Mouse (Mus musculus) lung, postnatal 10 days (tissue): Measurements from ENCODE around the gene Cobll1.
"Not testable (repeated sequence)": the region's sequence is repeated elsewhere in the genome, so short reads cannot be mapped to it uniquely, and the experiment has no call there.

Experiments
- DNase-seq: peaks from one replicate; pipeline ENCODE4 v3.0.0; 2021

Cobll1 gene

DNA sequence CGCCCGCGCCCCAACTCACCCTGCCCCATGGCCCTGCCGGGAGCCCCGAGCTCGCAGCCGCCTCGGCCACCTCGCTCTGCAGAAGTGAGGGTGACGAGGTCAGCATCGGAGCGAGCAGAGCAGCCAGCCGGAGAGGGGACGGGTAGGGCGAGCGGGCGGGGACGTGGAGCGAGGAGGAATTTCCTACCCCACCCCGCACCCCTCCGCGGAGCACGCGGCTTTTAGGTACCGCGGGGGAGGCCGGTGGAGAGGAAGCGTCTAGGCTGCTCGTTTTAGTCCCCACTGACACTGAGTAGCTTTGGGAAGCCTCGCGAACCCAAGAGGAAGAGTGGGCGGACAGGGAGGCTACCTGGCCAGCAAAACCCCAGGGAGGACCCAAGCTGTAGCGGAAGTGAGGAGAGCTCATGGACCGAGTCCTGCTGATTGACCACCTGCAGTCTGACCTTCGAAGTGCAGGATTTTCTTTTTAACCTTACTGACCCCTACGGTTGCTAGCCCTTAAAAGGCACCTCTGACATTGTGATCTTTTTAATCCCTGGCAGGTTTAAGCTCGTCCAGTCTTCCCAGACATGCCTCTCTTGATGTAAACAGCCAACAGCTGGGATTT is at the start of gene Cobll1:
Gene Cobll1 (minus strand): TSS at position 440 of the 607 bp plus-strand sequence.
- no peak for DNase-seq

DNA sequence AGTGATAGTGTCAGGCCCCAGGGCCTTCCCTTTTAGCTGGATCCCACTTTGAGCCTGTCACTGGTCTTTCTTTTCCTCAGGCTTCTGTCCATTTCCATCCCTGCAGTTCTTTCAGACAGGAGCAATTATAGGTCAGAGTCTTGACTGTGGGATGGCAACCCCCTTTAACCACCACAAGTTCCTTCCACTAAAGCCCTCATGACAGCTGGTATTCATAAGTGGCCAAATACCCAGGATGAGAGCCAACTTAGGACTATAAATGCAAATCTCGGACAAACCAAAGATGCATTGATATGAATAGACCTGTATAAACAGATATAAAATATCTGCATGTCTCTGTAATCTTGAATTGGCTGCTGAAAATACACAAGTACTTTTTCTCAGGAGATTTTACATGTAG is 49.5 kb upstream of the Cobll1 start:
- DNase-seq, result no peak

DNA sequence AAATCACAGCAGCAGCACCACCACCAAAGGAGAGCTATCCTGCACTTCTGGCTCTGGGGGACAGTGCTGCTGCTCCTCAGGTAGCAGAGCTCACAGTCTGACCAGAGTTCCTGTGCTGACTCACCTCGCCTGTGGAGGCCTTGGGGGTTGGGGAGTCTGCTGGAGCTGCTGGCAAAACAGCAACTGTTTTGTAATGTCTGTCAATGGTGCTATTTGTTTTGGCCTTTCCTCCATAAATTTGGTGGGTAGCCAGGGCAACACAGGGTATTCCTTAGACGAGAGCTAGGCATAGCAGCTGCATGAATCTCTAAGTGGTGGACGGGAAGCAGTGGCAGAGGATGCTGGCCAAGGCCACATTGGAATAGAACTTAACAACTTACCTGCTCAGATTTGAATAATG is 46.2 kb upstream of the Cobll1 start:
- peak; percentile 32 for DNase-seq

DNA sequence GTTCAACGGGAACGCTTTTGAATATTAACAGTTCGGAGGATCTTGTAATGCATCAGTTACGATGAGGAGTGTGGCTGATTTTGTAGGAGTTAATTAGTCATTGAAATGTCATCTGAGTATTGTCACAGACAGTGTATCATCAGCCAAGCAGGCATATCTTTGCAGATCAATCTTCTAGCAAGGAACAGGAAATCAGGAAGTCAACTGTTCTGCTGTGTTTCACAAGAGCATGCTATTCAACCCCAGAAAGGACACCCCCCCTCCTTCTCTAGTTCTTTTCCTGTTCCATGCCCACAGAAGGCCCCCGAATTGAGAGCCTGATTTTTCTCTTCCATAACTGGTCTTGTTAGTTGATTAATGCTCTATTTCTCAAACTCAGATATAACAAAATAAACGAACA is 43.8 kb upstream of the Cobll1 start:
- no peak for DNase-seq

DNA sequence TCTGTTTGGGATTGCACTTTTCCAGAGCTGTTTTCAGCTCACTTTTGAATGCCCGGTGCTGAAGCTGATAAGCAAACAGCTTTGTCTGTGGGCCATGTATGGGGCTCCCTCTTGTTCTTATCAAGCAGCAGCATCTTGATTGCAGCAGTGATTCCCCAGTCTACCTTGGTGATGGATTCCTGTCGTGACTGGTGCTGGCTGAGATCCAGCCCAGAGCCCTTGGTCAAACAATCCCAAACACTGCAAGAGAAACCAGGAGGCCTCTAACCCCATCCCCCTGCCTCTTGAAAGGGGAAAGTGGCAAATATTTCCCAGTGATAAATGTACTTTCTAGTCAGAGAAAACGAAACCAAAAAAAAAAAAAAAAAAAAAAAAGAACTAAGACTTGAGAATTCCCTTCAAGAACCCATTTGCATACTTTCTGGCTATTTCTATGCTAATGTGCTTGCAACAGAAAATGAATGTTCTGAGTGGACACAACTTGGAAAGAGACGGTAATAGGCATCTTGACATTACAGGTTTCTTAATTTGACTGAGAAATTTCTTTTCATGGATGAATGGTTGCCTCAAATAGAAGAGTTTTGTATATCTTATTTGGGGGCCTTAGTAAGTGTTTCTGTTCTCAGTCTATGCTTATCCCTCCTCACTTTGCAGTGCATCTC is 40.0 kb upstream of the Cobll1 start:
- DNase-seq, result peak; percentile 6

GRCm38 (mm10) chr2:65275443-65276061 is 36.3 kb upstream of the Cobll1 start:
- DNase-seq, result no peak

GRCm38 (mm10) chr2:65273910-65274309 is 34.7 kb upstream of the Cobll1 start:
- no peak for DNase-seq

DNA sequence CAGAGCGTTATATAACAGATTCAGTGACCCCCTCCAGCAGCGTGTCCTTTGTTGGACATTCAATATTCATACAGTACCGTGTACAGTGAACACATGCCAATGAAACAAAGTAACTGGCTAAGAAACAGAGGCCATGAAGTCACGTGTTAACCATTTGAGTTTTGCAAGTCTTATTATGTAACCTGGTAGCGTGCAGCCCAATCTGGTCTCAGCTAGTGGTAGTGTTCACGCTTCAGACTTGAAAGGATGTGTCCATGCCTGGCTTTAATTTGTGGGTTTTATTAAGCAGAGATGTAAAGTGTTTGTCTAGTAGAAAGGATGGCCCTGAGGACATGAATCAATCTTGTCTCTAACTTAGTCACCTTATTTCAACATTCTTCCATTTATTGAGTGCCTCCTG is 29.5 kb upstream of the Cobll1 start:
- DNase-seq, result no peak

DNA sequence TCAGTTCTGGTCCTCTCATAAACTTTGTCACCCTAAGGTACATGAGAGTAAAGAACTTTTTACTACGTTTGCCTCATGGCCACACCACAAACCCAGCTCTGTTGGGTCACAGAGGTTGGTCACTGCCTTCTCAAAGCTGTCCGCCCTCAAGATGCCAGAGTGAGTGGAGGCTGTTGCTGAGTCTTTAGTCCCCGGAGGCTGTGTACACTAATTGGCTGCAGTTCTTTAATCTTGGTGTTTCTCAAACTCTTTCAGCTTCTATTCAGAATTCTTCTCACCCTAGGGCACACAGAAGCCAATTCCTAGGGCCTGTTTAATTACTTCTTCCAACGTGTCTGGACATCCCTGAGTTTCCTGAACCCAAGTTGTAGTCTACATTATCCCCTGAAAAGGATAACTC is 28.6 kb upstream of the Cobll1 start:
- no peak for DNase-seq

DNA sequence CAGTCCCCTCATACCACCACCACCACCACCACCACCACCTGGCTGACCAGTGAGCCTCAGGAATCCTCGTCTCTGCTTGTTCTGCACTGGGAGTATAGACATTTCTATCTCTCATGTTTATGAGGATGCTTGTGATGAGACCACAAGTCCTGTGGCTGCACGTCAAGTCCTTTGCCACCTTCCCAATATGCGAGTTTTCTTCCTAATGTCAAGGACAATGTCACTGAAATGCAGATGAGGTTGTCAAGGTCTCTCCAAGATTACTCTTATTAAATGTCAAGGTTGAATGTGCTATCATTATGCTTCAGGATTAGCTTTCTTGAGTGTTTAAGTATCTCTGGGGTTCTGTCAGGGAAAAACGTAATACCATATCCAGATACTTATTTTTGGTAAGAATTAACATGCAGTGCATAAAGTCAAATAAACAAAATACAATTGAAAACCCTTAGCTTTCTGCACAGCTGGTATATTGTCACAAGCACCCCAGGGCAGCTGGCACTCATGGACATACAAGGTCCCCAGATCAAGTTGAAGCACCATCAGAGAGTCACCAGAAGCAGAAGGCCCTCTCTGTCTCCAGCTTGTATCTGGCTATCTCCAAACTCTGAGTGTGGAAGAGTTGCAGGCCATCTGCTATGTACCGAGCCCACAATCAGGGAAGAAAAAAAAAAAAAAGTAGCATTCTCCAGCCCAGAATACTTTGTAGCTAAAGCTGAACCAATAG is 27.5 kb upstream of the Cobll1 start:
- DNase-seq, result peak; percentile 14

GRCm38 (mm10) chr2:65262251-65262650 is 23.0 kb upstream of the Cobll1 start:
- no peak for DNase-seq

GRCm38 (mm10) chr2:65260828-65261227 is 21.6 kb upstream of the Cobll1 start:
- DNase-seq, result not testable (repeated sequence)

DNA sequence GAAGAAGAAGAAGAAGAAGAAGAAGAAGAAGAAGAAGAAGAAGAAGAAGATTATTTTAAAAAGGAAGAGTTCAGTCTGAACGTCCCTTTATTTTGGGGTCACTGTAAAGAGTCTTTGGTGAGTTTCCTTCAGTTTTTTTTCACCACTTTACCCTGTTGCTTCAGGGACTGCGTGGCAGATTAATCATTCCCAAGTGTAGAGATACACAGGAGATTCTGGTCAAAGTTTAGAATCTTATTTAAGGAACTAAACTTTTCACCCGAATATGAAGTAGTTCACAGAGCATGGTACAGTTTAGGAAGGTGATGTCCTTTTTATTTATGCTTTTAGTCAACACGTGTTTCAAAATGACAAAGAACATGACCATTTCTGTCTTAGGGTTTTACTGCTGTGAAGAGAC is 21.2 kb upstream of the Cobll1 start:
- no peak for DNase-seq

- no peak for DNase-seq
These were observed 18.2 kb upstream of the Cobll1 start for GRCm38 (mm10) chr2:65257446-65257845.

GRCm38 (mm10) chr2:65256494-65257254 is 17.5 kb upstream of the Cobll1 start:
- DNase-seq, result no peak

DNA sequence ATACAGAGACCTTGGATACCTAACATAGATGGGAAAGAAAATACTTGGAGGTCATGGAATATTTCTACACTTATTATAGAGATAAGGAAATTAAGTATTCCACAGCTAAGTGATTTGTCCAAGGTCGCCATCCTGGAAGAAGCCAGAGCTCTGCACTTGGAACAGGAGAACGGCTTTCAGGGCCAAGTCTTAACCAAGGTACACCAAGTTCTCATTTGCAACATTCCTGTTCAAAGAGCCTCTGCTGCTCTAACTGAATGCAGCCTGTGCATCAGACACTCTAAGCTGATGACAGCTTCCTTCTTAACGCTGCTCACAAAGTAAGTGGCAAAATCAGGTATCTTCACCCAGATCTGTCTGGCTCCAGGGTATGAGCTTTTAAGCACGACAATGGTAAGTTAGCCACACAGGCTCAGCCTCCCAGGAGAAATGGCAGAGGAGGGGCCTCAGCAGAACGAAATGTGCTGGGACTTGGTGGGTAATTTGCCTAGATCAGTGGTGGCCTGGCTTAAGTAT is 11.4 kb upstream of the Cobll1 start:
- no peak for DNase-seq

DNA sequence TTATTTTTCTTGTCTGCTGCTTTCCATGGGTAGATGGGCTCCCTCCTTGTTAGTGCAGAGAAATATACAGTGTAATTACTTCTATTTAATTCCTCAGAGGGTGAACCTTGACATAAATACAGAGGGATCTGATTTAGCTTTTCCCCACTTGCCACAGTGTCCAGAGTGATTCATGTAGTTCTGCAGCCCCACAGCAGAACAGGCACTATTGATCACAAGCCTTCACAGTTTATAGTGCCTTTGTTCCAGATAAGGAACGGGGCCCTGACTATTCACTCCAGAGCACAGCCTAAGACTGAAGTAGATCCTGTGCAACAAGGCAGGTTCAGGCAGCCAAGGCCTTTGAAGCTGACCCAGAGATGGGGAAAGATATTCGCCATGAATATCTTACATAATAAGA is 10.4 kb upstream of the Cobll1 start:
- DNase-seq, result no peak

- DNase-seq, result no peak
These were observed 1.1 kb upstream of the Cobll1 start for GRCm38 (mm10) chr2:65240173-65240745.

GRCm38 (mm10) chr2:65238171-65238963 is 836 bp downstream of the Cobll1 start:
- DNase-seq, result peak; percentile 85

DNA sequence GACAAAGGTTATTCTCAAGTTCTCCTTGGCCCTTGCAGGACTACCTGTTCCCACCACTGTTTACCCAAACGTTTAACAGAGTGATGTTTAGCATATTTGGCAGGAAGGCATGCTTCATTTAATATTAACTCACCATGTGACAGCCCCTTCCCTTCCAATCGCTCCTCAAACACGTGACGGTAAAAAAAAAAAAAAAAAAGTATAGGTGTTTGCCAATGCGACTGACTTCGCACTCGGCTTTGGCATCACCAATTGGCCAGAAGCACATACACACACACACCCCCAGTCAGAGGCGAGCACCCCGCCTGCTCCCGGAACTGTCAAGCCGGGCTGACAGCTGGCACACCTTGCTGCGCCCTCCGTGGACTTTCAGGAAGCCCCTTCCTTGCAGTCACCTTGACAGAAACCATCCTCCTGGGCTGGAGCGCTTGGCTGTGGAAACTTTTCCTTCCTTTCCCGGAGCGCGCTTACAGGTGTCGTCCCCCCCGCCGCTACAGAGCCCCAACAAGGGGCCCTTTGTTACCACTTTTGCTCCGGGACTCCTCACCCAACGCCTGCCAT is 1.5 kb downstream of the Cobll1 start:
- peak; percentile 50 for DNase-seq

GRCm38 (mm10) chr2:65237116-65237515 is 2.1 kb downstream of the Cobll1 start:
- DNase-seq, result peak; percentile 16
